In the genomic region with DNA sequence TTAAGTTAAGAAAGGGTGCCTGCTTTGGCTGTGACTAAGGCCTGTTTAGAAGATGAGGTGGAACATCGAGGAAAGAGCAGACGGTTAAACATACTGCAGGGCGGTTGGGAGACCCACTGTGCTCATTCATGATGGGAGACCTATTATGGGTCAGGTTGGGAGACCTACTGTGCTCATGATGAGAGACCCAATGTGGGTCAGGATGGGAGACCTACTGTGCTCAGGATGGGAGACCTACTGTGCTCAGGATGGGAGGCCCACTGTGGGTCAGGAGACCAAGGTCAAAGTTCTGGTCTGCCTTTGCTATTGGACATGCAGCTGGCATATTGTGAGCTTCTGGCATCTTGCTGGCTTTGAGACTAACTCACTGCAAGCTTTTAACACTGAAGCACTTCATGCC, we compare ENCODE assay signal across 14 mouse cellular contexts.
DNase-seq lines count a peak whose midpoint lies in the region; ATAC-seq and TF ChIP-seq lines count a peak whose summit lies in the region.
"Had no signal": no experiment of that assay in that cellular context is flagged by ENCODE, and none has a peak within 500 bp of the region (broad histone marks: within the 10 kb centered on the region; RNA-seq: fewer than 3 reads in every experiment).

No protein-coding gene starts in this region.

- no peak for DNase-seq in thymus, adult 2 months
- no peak for DNase-seq in thymus, postnatal 25 days
- no peak for DNase-seq in liver, embryonic 11.5 days (ENCODE audit: low spot score)
- DNase-seq in left cerebral cortex, postnatal 10 days (ENCODE audit: extremely low spot score in 1 of 2, low spot score in 2 of 2) = no peak
- no peak for DNase-seq in adrenal gland, postnatal 4 days (ENCODE audit: low spot score in 2 of 2)
- DNase-seq: cerebellum, adult 11 months; gastrocnemius, postnatal 14 days; layer of hippocampus, postnatal 36 days; lung, adult 2 months; right cerebral cortex, postnatal 14 days had no signal

- H3K9me3 ChIP-seq in hindbrain, embryonic 15.5 days = no peaks in the 10 kb centered on the region
- H3K9me3 ChIP-seq in hindbrain, embryonic 12.5 days (replicated peaks) = no peaks in the 10 kb centered on the region
- H3K9me3 ChIP-seq in liver, embryonic 11.5 days (ENCODE audit: control insufficient read depth, low read length) = no peaks in the 10 kb centered on the region
- H3K9me3 ChIP-seq: hindbrain, embryonic 13.5 days had no signal

- no peaks in the 10 kb centered on the region for H3K27me3 ChIP-seq in hindbrain, embryonic 15.5 days
- H3K27me3 ChIP-seq in hindbrain, embryonic 12.5 days = no peaks in the 10 kb centered on the region
- no peaks in the 10 kb centered on the region for H3K27me3 ChIP-seq in thymus, adult 2 months (ENCODE audit: control insufficient read depth, insufficient read depth, low read length)
- no peaks in the 10 kb centered on the region for H3K27me3 ChIP-seq in liver, embryonic 11.5 days (replicated peaks; ENCODE audit: control insufficient read depth, insufficient read depth, low read length)
- H3K27me3 ChIP-seq: hindbrain, embryonic 13.5 days had no signal

- no peak for TF ChIP-seq POLR2A in thymus, adult 2 months (IDR thresholded peaks at IDR 0.05; ENCODE audit: control insufficient read depth, extremely low read depth, insufficient read depth, low read length, poor library complexity)

- H3K4me2 ChIP-seq in hindbrain, embryonic 15.5 days = no peak overlapping the region
- H3K4me2 ChIP-seq in hindbrain, embryonic 12.5 days (replicated peaks) = no peak overlapping the region
- H3K4me2 ChIP-seq in liver, embryonic 11.5 days = peak overlapping the region; percentile 40
- H3K4me2 ChIP-seq: hindbrain, embryonic 13.5 days had no signal

- 0 out of 2 replicates have a peak overlapping the region, but pooled peaks have one; percentile 49 for H3K27ac ChIP-seq in hindbrain, embryonic 15.5 days (replicated peaks)
- H3K27ac ChIP-seq in hindbrain, embryonic 12.5 days = no peak overlapping the region
- H3K27ac ChIP-seq in thymus, adult 2 months (ENCODE audit: control insufficient read depth, insufficient read depth, low read length) = peak overlapping the region; percentile 16; the same call in 1 of the 2 replicates
- H3K27ac ChIP-seq in liver, embryonic 11.5 days (ENCODE audit: low read depth, low read length) = peak overlapping the region; percentile 40; the same call in 1 of the 2 replicates
- H3K27ac ChIP-seq: kidney, postnatal 0 days had no signal

- peaks cover 80% of the 10 kb centered on the region for H3K4me1 ChIP-seq in hindbrain, embryonic 15.5 days (replicated peaks)
- H3K4me1 ChIP-seq in hindbrain, embryonic 12.5 days = peaks cover 78% of the 10 kb centered on the region
- H3K4me1 ChIP-seq in thymus, adult 2 months (replicated peaks; ENCODE audit: control insufficient read depth, insufficient read depth, low read length) = peaks cover 85% of the 10 kb centered on the region
- peaks cover 83% of the 10 kb centered on the region for H3K4me1 ChIP-seq in liver, embryonic 11.5 days (replicated peaks; ENCODE audit: control insufficient read depth, insufficient read depth, low read length)

- no peak for TF ChIP-seq CTCF in thymus, adult 2 months (IDR thresholded peaks at IDR 0.05; ENCODE audit: borderline replicate concordance, control insufficient read depth, extremely low read depth, insufficient read depth, low read length, poor library complexity)

- ATAC-seq in hindbrain, embryonic 15.5 days (ENCODE audit: low FRiP score, low read depth) = no peak
- no peak for ATAC-seq in hindbrain, embryonic 12.5 days (ENCODE audit: low FRiP score)
- no peak for ATAC-seq in liver, embryonic 11.5 days (replicated peaks; ENCODE audit: low FRiP score)

- intact Hi-C loops in left cerebral cortex, postnatal 10 days (cut with DNase I) = no loop called here

- WGBS in hindbrain, embryonic 15.5 days = 92% methylated on average over 3 of the region's 3 CpGs
- whole genome bisulfite sequencing in hindbrain, embryonic 12.5 days = 100% methylated on average over 3 of the region's 3 CpGs
- WGBS in thymus, adult 2 months = 66% methylated on average over 3 of the region's 3 CpGs
- 84% methylated on average over 3 of the region's 3 CpGs for WGBS in liver, embryonic 11.5 days

- H3K4me3 ChIP-seq in hindbrain, embryonic 15.5 days = no peak overlapping the region
- H3K4me3 ChIP-seq in hindbrain, embryonic 12.5 days = no peak overlapping the region
- H3K4me3 ChIP-seq in thymus, adult 2 months (ENCODE audit: control insufficient read depth, insufficient read depth, low read length) = no peak overlapping the region
- H3K4me3 ChIP-seq in liver, embryonic 11.5 days (ENCODE audit: low read depth, low read length) = no peak overlapping the region
- H3K4me3 ChIP-seq: hindbrain, embryonic 13.5 days had no signal

- no peaks in the 10 kb centered on the region for H3K36me3 ChIP-seq in hindbrain, embryonic 15.5 days
- H3K36me3 ChIP-seq in hindbrain, embryonic 12.5 days = peaks cover 4% of the 10 kb centered on the region; the same call in 1 of the 2 replicates
- no peaks in the 10 kb centered on the region for H3K36me3 ChIP-seq in thymus, adult 2 months (ENCODE audit: control insufficient read depth, insufficient read depth, low read length)
- H3K36me3 ChIP-seq in liver, embryonic 11.5 days (ENCODE audit: control insufficient read depth, insufficient read depth, low read length) = peaks cover 4% of the 10 kb centered on the region; the same call in 1 of the 2 replicates

- H3K9ac ChIP-seq in hindbrain, embryonic 15.5 days = no peak overlapping the region
- H3K9ac ChIP-seq in hindbrain, embryonic 12.5 days = no peak overlapping the region
- no peak overlapping the region for H3K9ac ChIP-seq in liver, embryonic 11.5 days (ENCODE audit: low read depth, low read length)
- H3K9ac ChIP-seq: hindbrain, embryonic 13.5 days had no signal
